Mouse (Mus musculus): ENCODE data around the gene Rnf130. TPM values are rescaled to one million over a fixed set of nuclear protein-coding genes. Genes with fewer than 3 reads are reported as not detected.
A peak's percentile ranks its signal among the peaks of the same experiment; 100 is the strongest.

The Rnf130 gene
- total and polyA plus RNA-seq, 3 experiments: not detected

DNA sequence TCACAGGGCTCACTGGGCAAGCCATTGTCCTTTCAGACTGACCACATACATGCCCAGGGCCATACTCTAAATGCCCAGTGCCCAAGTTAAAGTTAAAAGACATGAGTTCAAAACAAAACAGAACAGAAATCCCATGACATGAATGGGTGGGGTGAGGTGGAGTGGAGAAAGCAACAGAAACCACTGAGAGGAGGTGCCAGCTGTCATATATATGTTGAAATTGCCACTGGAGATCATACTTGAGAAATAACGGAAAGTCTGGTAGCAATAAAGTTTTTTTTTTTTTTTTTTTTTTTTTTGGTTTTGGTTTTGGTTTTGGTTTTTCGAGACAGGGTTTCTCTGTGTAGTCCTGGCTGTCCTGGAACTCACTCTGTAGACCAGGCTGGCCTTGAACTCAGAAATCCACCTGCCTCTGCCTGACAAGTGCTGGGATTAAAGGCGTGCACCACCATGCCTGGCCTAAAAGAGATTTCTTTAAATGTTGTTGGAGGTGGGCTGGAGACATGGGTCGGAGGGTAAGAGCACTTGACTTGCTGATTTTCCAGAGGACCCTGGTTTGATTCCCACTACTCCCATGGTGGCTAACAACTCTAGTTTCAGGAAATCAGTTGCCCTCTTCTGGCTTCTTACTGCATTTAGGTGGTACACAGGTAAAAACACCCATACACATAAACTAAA is 41.1 kb upstream of the Rnf130 start (continued):
- TF ChIP-seq GABPA (IDR thresholded peaks at IDR 0.05; ENCODE audit: insufficient replicate concordance, low read depth, low read length): no peak
- no peak for TF ChIP-seq BHLHE40 (IDR thresholded peaks at IDR 0.05; ENCODE audit: low read depth, low read length)

DNA sequence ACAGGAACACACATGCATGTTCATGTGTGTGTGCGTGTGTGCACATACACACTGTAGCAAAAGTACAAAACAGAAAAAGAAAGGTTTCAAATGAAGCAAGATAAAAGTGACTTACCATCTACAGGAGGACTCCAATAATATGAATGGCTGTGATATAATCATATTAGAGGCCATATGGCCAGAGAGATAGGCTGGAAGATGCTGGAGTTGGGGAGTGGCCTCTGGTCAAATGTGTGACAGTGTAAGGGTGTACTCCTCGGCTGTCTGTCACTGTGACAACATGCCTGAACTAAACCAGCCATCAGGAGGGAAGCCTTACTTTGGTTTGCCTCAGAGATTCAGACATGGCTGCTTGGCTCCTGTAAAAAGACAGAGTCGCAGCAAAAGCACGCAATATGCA is 40.1 kb upstream of the Rnf130 start:
- Histone ChIP-seq H3K36me3 (replicated peaks in 1 of 2; ENCODE audit: control insufficient read depth in 1 of 2, insufficient read depth in 1 of 2, low read length in 1 of 2) (no peaks in the 10 kb centered on the region), H3K79me2 (replicated peaks; ENCODE audit: control insufficient read depth, extremely low read depth, insufficient read depth, poor library complexity, severe bottlenecking) (no peaks in the 10 kb centered on the region), H3K4me1 (ENCODE audit: control insufficient read depth in 1 of 2, insufficient read depth in 2 of 2) (peaks cover 11 to 41% of the 10 kb centered on the region in 2 experiments), H3K27ac (ENCODE audit: insufficient read depth, low read depth) (no peak overlapping the region), H3K27me3 (replicated peaks) (no peaks in the 10 kb centered on the region), H3K4me2 (ENCODE audit: insufficient read depth, low read depth, poor library complexity, severe bottlenecking) (no peak overlapping the region), H3K9ac (ENCODE audit: insufficient read depth, low read depth) (no peak overlapping the region), H3K9me3 (replicated peaks; ENCODE audit: low read length) (no peaks in the 10 kb centered on the region), H3K4me3 (replicated peaks in 1 of 3; ENCODE audit: low read depth in 2 of 3, low read length in 2 of 3, poor library complexity in 1 of 3) (no peak overlapping the region)
- dilution Hi-C loops (cut with MboI; ENCODE audit: extremely low pct_ligation_motif_present, extremely low pct_unique_long_range_greater_than_20kb, low sequenced_read_pairs): no loop called here
- in situ Hi-C loops (cut with MboI; ENCODE audit: low pct_ligation_motif_present, low pct_unique_long_range_greater_than_20kb, low sequenced_read_pairs): loop anchor here (10.0 kb wide), 1 partner anchor 240 kb away; no protein-coding TSS in a partner anchor
- DNase-seq (ENCODE audit: extremely low read depth): no peak
- TF ChIP-seq ZKSCAN1 (IDR thresholded peaks at IDR 0.05; ENCODE audit: borderline replicate concordance, low read depth, low read length) (no peak), MAZ (IDR thresholded peaks at IDR 0.05; ENCODE audit: low read depth, low read length) (no peak), MXI1 (IDR thresholded peaks at IDR 0.05; ENCODE audit: low read depth, low read length) (no peak), PAX5 (IDR thresholded peaks at IDR 0.05; ENCODE audit: low read length) (no peak), ZNF384 (IDR thresholded peaks at IDR 0.05; ENCODE audit: low read depth, low read length) (no peak), ELF1 (IDR thresholded peaks at IDR 0.05; ENCODE audit: low read depth, low read length) (no peak), RAD21 (IDR thresholded peaks at IDR 0.05; ENCODE audit: low read depth, low read length) (no peak), MAFK (IDR thresholded peaks at IDR 0.05; ENCODE audit: insufficient replicate concordance, low read length) (no peak), MEF2A (IDR thresholded peaks at IDR 0.05; ENCODE audit: borderline replicate concordance, low read depth, low read length) (no peak), USF2 (conservative IDR thresholded peaks at IDR 0.05; ENCODE audit: low read depth, low read length) (no peak)

DNA sequence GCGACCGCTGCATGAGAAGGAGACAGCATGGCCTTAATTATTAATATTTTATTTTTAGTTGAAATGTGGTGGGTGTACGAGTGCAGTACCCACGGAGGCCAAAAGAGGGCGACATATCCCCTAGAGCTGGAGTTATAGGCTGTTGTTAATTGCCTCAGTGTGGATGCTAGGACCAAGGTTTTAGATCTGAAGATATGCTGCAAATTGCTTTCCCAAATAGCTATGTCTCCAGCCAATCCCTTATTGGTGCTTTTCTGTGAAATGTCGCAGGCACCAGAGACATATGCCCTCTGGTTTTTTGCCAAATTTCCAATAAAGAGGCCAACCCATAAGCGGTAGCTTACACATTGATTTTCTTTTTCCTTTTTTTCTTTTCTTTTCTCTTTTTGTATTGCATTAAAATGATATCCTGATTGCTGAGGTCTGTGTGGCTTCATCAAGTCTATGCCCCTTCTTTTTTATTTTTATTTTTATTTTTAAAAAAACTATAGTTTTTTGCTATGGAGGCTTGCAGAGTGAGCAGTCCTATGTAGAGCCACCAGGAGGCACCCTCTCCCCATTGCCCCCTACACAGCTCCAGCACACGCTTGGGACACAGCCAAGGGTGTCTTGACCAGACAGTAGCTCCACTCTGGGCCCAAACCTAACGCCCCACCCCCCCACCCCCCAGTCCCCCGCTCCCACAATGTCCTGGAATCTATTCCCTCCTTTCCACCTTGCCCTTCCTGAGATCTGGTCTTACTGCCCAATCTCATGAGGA is 38.7 kb upstream of the Rnf130 start:
- TF ChIP-seq RAD21 (IDR thresholded peaks at IDR 0.05; ENCODE audit: low read depth, low read length): peak; percentile 83
- TF ChIP-seq SMC3 (IDR thresholded peaks at IDR 0.05; ENCODE audit: low read depth, low read length): peak; percentile 60
- TF ChIP-seq HCFC1 (IDR thresholded peaks at IDR 0.05; ENCODE audit: low read depth, low read length): no peak
- peak; percentile 90 to 100 for TF ChIP-seq CTCF (conservative IDR thresholded peaks at IDR 0.05 in 1 of 2, IDR thresholded peaks at IDR 0.05 in 1 of 2; ENCODE audit: low read depth in 2 of 2, low read length in 2 of 2)
- 0 out of 2 replicates have a peak, but pooled peaks have one; percentile 40 for TF ChIP-seq MYC (IDR thresholded peaks at IDR 0.05; ENCODE audit: low read depth, low read length)
- TF ChIP-seq SIN3A (IDR thresholded peaks at IDR 0.05; ENCODE audit: low read length): no peak
- no peak for TF ChIP-seq JUND (conservative IDR thresholded peaks at IDR 0.05; ENCODE audit: low read depth, low read length)
- no peak for TF ChIP-seq IRF4 (IDR thresholded peaks at IDR 0.05; ENCODE audit: low read depth, low read length)
- in situ Hi-C loops (cut with MboI; ENCODE audit: low pct_ligation_motif_present, low pct_unique_long_range_greater_than_20kb, low sequenced_read_pairs): loop anchor here (10.0 kb wide), 1 partner anchor 238 kb away; no protein-coding TSS in a partner anchor
- no peaks in the 10 kb centered on the region for H3K27me3 ChIP-seq (replicated peaks)
- no peak overlapping the region for H3K9ac ChIP-seq (ENCODE audit: insufficient read depth, low read depth)
- dilution Hi-C loops (cut with MboI; ENCODE audit: extremely low pct_ligation_motif_present, extremely low pct_unique_long_range_greater_than_20kb, low sequenced_read_pairs): no loop called here
- no peaks in the 10 kb centered on the region for H3K9me3 ChIP-seq (replicated peaks; ENCODE audit: low read length)
- H3K79me2 ChIP-seq (replicated peaks; ENCODE audit: control insufficient read depth, extremely low read depth, insufficient read depth, poor library complexity, severe bottlenecking): no peaks in the 10 kb centered on the region
- H3K27ac ChIP-seq (ENCODE audit: insufficient read depth, low read depth): no peak overlapping the region
- no peaks in the 10 kb centered on the region for H3K36me3 ChIP-seq (replicated peaks in 1 of 2; ENCODE audit: control insufficient read depth in 1 of 2, insufficient read depth in 1 of 2, low read length in 1 of 2)
- H3K4me1 ChIP-seq (ENCODE audit: control insufficient read depth in 1 of 2, insufficient read depth in 2 of 2): peaks cover 6 to 27% of the 10 kb centered on the region in 2 experiments
- H3K4me3 ChIP-seq (replicated peaks in 1 of 3; ENCODE audit: low read depth in 2 of 3, low read length in 2 of 3, poor library complexity in 1 of 3): no peak overlapping the region
- no peak overlapping the region for H3K4me2 ChIP-seq (ENCODE audit: insufficient read depth, low read depth, poor library complexity, severe bottlenecking)
- DNase-seq (ENCODE audit: extremely low read depth): peak; percentile 72
